Mouse (Mus musculus) C2C12 (cell line): ENCODE measurements around the gene Oas1c.

Source experiments
- CTCF ChIP-seq: IDR thresholded peaks from one replicate; pipeline ENCODE4 v1.5.1; 2011; ENCODE audit not compliant: control insufficient read depth, insufficient read depth, insufficient read length
- FOSL1 ChIP-seq: IDR thresholded peaks from one replicate; pipeline ENCODE4 v1.8.0; 2011; ENCODE audit warnings: mild to moderate bottlenecking, low read length; ENCODE audit not compliant: poor library complexity, insufficient read depth, severe bottlenecking
- MAX ChIP-seq: IDR thresholded peaks from one replicate; pipeline ENCODE4 v1.6.1; 2011; ENCODE audit warnings: mild to moderate bottlenecking, control low read depth
- MYOD1 ChIP-seq: IDR thresholded peaks from one replicate; pipeline ENCODE4 v1.6.1; 2011; ENCODE audit warnings: low read depth; ENCODE audit not compliant: control insufficient read depth, insufficient read length
- USF1 ChIP-seq: IDR thresholded peaks from one replicate; pipeline ENCODE4 v1.6.1; 2011; ENCODE audit warnings: low read depth, mild to moderate bottlenecking, control low read depth, moderate library complexity

DNA sequence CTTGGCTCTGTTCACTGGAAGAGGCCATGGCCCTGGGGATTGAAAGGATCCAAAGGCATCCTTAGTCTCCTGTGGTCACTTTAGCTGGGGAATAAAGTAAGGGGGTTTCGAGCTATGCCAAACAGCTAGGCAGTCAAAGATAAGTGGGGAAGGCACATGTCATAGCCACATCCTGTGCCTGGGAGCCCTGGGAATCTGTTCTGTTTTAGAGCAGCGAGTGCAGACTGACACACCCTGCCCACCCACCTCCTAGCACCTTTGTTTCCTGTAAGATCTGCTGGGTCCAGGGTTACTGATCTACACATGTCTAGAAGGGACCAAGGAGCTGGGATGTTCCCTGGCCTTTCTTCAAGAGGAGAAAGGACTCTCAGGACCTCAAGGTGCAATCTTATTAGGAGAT is 33.4 kb downstream of the Oas1c start:
- TF ChIP-seq CTCF (no peak), MAX (no peak), FOSL1 (no peak), MYOD1 (no peak), USF1 (no peak)
